Mouse (Mus musculus): Measurements from ENCODE around the gene Ppp1r17.

The Ppp1r17 gene

GRCm38 (mm10) chr6:56017291-56017994, at the start of gene Ppp1r17:
Gene Ppp1r17, plus strand, starts transcription at chr6:56017497.
- DNase-seq, result peak; percentile 9

- DNase-seq, result no peak
Measured at GRCm38 (mm10) chr6:55972998-55973397, 44.3 kb upstream of the Ppp1r17 start.

- DNase-seq, result no peak
Measured at GRCm38 (mm10) chr6:55979766-55980165, 37.5 kb upstream of the Ppp1r17 start.

GRCm38 (mm10) chr6:56008711-56009110, 8.6 kb upstream of the Ppp1r17 start:
- no peak for DNase-seq

GRCm38 (mm10) chr6:56012384-56012783, 4.9 kb upstream of the Ppp1r17 start:
- no peak for DNase-seq

DNA sequence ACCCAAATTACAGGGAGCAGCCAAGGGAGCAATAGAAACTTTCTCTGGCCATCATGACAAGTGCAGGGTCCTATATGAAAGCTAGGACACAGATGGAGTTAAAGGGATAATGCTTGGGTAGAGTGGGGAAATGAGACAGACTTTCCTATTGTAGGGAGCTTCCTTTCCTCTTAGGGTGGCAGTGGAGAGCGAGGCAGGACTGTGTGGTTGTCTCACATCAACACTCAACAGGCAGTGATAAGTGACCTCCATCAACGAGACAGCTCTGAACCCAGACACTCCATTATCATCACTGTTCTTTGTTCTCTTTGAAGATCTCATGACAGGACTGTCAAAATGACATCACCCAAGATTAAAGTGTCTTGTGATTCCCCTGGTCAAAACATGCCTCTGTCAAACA, 2.3 kb downstream of the Ppp1r17 start:
- no peak for DNase-seq

DNA sequence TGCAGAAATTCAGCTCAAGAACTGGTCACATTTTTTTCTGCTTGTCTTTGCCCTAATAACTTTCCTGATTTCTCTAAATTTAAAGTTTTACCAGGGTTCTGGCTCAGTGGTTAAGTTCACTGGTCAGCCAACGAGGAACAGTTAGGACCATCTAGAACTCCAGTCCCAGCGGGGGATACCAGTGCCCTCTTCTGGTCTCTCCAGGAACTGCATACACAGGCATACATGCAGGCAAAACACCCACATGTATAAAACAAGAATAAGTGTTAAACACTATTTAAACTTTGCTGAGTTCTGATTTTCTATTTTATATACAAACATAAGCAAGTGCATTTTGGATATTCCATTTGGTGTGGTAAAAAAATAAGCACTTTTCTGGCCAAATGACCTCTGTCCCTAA, 8.2 kb downstream of the Ppp1r17 start:
- peak; percentile 28 for DNase-seq

GRCm38 (mm10) chr6:56027318-56027717, 10.0 kb downstream of the Ppp1r17 start:
- no peak for DNase-seq

GRCm38 (mm10) chr6:56027966-56028365, 10.7 kb downstream of the Ppp1r17 start:
- no peak for DNase-seq

GRCm38 (mm10) chr6:56029986-56030385, 12.7 kb downstream of the Ppp1r17 start:
- DNase-seq, result no peak

- DNase-seq, result no peak
Measured at GRCm38 (mm10) chr6:56032231-56032630, 14.9 kb downstream of the Ppp1r17 start.

DNA sequence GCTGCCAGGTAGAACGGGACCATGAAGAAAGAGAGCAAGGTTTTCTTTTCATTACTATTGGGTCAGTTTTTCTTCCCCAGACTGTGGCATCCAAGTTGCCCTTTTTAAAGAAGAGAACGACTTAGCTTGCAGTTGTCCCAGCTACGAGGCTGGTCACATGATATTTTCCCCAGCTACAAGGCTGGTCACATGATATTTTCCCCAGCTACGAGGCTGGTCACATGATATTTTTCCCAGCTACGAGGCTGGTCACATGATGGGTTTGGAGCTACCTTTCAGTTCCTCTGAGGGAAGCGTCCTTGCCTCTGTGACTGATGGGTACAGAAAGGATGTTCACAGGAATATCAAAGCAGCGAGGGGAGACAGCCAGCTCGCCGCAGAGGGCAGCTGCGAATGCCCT, 17.8 kb downstream of the Ppp1r17 start:
- DNase-seq, result no peak

- no peak for DNase-seq
Measured at GRCm38 (mm10) chr6:56039476-56040055, 22.3 kb downstream of the Ppp1r17 start.

GRCm38 (mm10) chr6:56044270-56044669, 27.0 kb downstream of the Ppp1r17 start:
- DNase-seq, result no peak

- no peak for DNase-seq
Measured at GRCm38 (mm10) chr6:56044716-56045115, 27.4 kb downstream of the Ppp1r17 start.

- DNase-seq, result no peak
Measured at GRCm38 (mm10) chr6:56048580-56048979, 31.3 kb downstream of the Ppp1r17 start.

GRCm38 (mm10) chr6:56049104-56049503, 31.8 kb downstream of the Ppp1r17 start:
- DNase-seq, result no peak

DNA sequence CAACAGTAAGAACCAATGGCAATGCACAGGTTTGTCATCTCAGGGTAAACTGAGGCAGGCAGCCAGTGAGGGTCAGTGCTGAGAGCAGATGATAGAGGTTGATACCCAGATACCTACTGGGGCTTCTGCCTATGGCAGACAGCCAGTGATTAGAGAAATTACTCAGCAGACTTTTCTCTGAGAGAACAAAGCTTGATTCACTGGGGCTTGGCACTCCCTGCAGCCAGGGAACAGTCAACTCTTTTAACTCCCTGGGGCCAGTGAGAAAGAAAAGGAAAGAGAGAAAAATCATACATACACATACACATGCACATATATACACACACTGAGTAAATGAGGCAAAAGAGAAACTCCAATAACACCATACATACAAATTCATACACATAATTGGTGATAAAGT, 46.4 kb downstream of the Ppp1r17 start:
- DNase-seq, result no peak

- peak; percentile 28 for DNase-seq
Measured at GRCm38 (mm10) chr6:56066632-56067282, 49.5 kb downstream of the Ppp1r17 start.

DNA sequence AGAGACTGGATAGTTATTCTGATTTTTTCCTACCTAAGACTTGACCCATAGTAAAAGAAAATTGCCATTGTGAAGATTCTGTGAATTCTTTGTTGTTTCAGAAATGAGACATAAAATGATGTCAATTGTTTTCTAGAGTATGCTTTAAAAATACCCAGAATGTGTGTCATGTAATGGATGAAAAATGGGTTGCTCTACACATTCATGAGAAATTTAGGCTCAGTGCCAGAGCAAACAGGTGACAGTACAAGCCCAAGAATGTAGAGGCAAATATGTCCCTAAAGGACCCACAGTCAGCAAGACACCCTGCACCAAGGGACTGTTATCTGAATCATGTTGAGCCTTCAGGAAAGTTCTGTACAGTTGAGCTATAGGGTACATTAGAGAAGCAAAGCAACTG, 51.2 kb downstream of the Ppp1r17 start:
- no peak for DNase-seq

- DNase-seq, result no peak
Measured at GRCm38 (mm10) chr6:56076378-56076805, 59.1 kb downstream of the Ppp1r17 start.

Measured in right cerebral cortex, postnatal 14 days (tissue).